Mouse (Mus musculus): Measurements from ENCODE around the gene C2cd2l.
A peak's percentile ranks its signal among the peaks of the same experiment; 100 is the strongest.

GRCm38 (mm10) chr9:44326371-44327063 is 6.4 kb upstream of the C2cd2l start:
- TF ChIP-seq CTCF (IDR thresholded peaks at IDR 0.05; ENCODE audit: control insufficient read depth, insufficient read depth, insufficient read length) (no peak), USF1 (IDR thresholded peaks at IDR 0.05; ENCODE audit: low read depth) (peak; percentile 94), MAX (IDR thresholded peaks at IDR 0.05) (peak; percentile 95), MYOD1 (IDR thresholded peaks at IDR 0.05; ENCODE audit: control insufficient read depth, insufficient read length, low read depth) (no peak)
